ENCODE assay signal across 8 mouse cellular contexts in the genomic region with DNA sequence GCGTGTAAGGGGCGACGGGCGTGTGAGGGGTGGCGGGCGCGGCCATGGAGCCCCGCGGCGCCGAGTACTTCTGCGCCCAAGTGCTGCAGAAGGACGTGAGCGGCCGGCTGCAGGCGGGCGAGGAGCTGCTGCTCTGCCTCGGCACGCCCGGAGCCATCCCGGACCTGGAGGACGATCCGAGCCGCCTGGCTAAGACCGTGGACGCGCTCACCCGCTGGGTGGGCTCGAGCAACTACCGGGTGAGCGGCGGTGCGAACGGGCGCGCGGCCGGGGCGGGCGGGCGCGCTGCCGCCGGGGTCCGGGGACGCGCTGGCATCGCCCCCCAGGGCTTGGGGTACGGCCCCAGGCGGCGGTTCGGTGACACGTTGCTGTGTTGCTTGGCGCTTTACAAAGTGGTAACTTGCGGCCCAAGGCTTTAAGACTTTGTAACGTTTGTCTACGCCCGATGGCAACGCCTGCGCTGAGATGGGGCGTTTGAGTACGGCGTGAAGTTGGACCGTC. TPM values are rescaled to one million over a fixed set of nuclear protein-coding genes. Genes with fewer than 3 reads are reported as not detected.
DNase-seq lines count a peak whose midpoint lies in the region; ATAC-seq and TF ChIP-seq lines count a peak whose summit lies in the region.

No protein-coding gene starts in this region.

- TF ChIP-seq EP300 in lung, postnatal 0 days (IDR thresholded peaks at IDR 0.05): no peak

- DNase-seq in ES-CJ7 (ENCODE audit: low read depth, low spot score): peak; percentile 45
- DNase-seq in adrenal gland, postnatal 4 days (ENCODE audit: low spot score in 2 of 2): peak; percentile 14 to 19
- peak; percentile 13 to 61 for DNase-seq in kidney, postnatal 36 days
- DNase-seq in lung, postnatal 0 days (ENCODE audit: low spot score): peak; percentile 49
- peak; percentile 15 to 34 for DNase-seq in right cerebral cortex, adult 2 months (ENCODE audit: low spot score in 2 of 2)
- peak; percentile 16 to 49 for DNase-seq in urinary bladder, postnatal 36 days (ENCODE audit: low spot score in 2 of 2)

- H3K4me3 ChIP-seq in embryonic facial prominence, embryonic 13.5 days: peak overlapping the region; percentile 93
- H3K4me3 ChIP-seq in heart, embryonic 13.5 days: peak overlapping the region; percentile 85
- H3K4me3 ChIP-seq in lung, postnatal 0 days (ENCODE audit: low read depth, low read length): peak overlapping the region; percentile 98

- peak overlapping the region; percentile 91 for H3K9ac ChIP-seq in embryonic facial prominence, embryonic 13.5 days
- H3K9ac ChIP-seq in heart, embryonic 13.5 days: peak overlapping the region; percentile 93
- peak overlapping the region; percentile 94 for H3K9ac ChIP-seq in lung, postnatal 0 days (replicated peaks; ENCODE audit: low read depth)

- H3K36me3 ChIP-seq in embryonic facial prominence, embryonic 13.5 days: no peaks in the 10 kb centered on the region
- no peaks in the 10 kb centered on the region for H3K36me3 ChIP-seq in heart, embryonic 13.5 days
- H3K36me3 ChIP-seq in lung, postnatal 0 days (ENCODE audit: insufficient read depth, low read length): no peaks in the 10 kb centered on the region

- peak overlapping the region; percentile 86 for H3K27ac ChIP-seq in embryonic facial prominence, embryonic 13.5 days
- peak overlapping the region; percentile 79 for H3K27ac ChIP-seq in heart, embryonic 13.5 days (replicated peaks)
- H3K27ac ChIP-seq in lung, postnatal 0 days (ENCODE audit: low read length): peak overlapping the region; percentile 82

- no peaks in the 10 kb centered on the region for H3K9me3 ChIP-seq in embryonic facial prominence, embryonic 13.5 days
- H3K9me3 ChIP-seq in heart, embryonic 13.5 days: no peaks in the 10 kb centered on the region
- H3K9me3 ChIP-seq in lung, postnatal 0 days (ENCODE audit: low read length): no peaks in the 10 kb centered on the region

- H3K4me2 ChIP-seq in embryonic facial prominence, embryonic 13.5 days: peak overlapping the region; percentile 91
- peak overlapping the region; percentile 100 for H3K4me2 ChIP-seq in heart, embryonic 13.5 days
- H3K4me2 ChIP-seq in lung, postnatal 0 days (replicated peaks; ENCODE audit: low read depth, low read length): peak overlapping the region; percentile 85

- ATAC-seq in embryonic facial prominence, embryonic 13.5 days (ENCODE audit: insufficient number of reproducible peaks, insufficient read depth, low FRiP score, low TSS enrichment, low read depth): peak; percentile 73
- ATAC-seq in heart, embryonic 13.5 days (ENCODE audit: extremely low read depth, insufficient number of reproducible peaks, low FRiP score, low TSS enrichment): peak; percentile 41
- peak; percentile 63 for ATAC-seq in lung, postnatal 0 days

- WGBS in embryonic facial prominence, embryonic 13.5 days: under 1% methylated on average over 64 of the region's 64 CpGs
- WGBS in heart, embryonic 13.5 days: under 1% methylated on average over 60 of the region's 64 CpGs
- under 1% methylated on average over 37 of the region's 64 CpGs for WGBS in lung, postnatal 0 days

- TF ChIP-seq CTCF in lung, postnatal 0 days (IDR thresholded peaks at IDR 0.05): no peak; the same call in 1 of the 2 replicates

- H3K27me3 ChIP-seq in embryonic facial prominence, embryonic 13.5 days: no peaks in the 10 kb centered on the region
- no peaks in the 10 kb centered on the region for H3K27me3 ChIP-seq in heart, embryonic 13.5 days (replicated peaks)
- H3K27me3 ChIP-seq in lung, postnatal 0 days (replicated peaks; ENCODE audit: insufficient read depth, low read length): no peaks in the 10 kb centered on the region

- peaks cover 12% of the 10 kb centered on the region for H3K4me1 ChIP-seq in embryonic facial prominence, embryonic 13.5 days
- H3K4me1 ChIP-seq in heart, embryonic 13.5 days: peaks cover 29% of the 10 kb centered on the region
- H3K4me1 ChIP-seq in lung, postnatal 0 days (ENCODE audit: insufficient read depth, low read depth, low read length): peaks cover 8% of the 10 kb centered on the region

RNA-seq across cellular contexts. Expression of a gene that starts 0.4 kb away (rescaled TPM):
- total RNA-seq in adrenal gland, postnatal 4 days (2021): 10 to 100 TPM; 95.4 TPM
- 28.0 and 31.2 TPM in 2 replicates for polyA plus RNA-seq in embryonic facial prominence, embryonic 13.5 days (2015; fragmentation: Nextera tagmentation; extraction: Ambion mirVana)
- 20.3 and 21.0 TPM in 2 replicates for polyA plus RNA-seq in heart, embryonic 13.5 days (2015; fragmentation: Nextera tagmentation; extraction: Ambion mirVana)
- 12.1 and 13.1 TPM in 2 replicates for polyA plus RNA-seq in lung, postnatal 0 days (2015; fragmentation: Nextera tagmentation; extraction: Ambion mirVana)

RNA-seq across cellular contexts. Expression of a gene that starts 33.6 kb away (rescaled TPM):
- 100 to 1,000 TPM; 126 to 142 TPM for total RNA-seq in adrenal gland, postnatal 4 days (2021)
- polyA plus RNA-seq in embryonic facial prominence, embryonic 13.5 days (2015; fragmentation: Nextera tagmentation; extraction: Ambion mirVana): 55.5 and 60.5 TPM in 2 replicates
- polyA plus RNA-seq in heart, embryonic 13.5 days (2015; fragmentation: Nextera tagmentation; extraction: Ambion mirVana): 57.5 and 59.6 TPM in 2 replicates
- polyA plus RNA-seq in lung, postnatal 0 days (2015; fragmentation: Nextera tagmentation; extraction: Ambion mirVana): 63.8 and 67.2 TPM in 2 replicates

Comparison
In these comparisons a context has a peak if more than half of its experiments do, and no peak if none do; other contexts are left out.
1. Peak in every context shown above with its lines: DNase-seq, ATAC-seq, H3K4me3 ChIP-seq and H3K27ac ChIP-seq.